Mouse (Mus musculus) left cerebral cortex, adult 2 months (tissue): ENCODE data around the gene Opn5. TPM values are rescaled to one million over a fixed set of nuclear protein-coding genes. Genes with fewer than 3 reads are reported as not detected.

Experiments used
- DNase-seq, 2 experiments: peaks; one replicate each; pipeline ENCODE4 v3.0.0; 2021 to 2022; ENCODE audit warnings: low spot score in 2 of 2, mixed read lengths in 1 of 2; ENCODE audit errors: extremely low spot score in 1 of 2
- H3K27ac ChIP-seq: fragments of 200-600 bp; 2 replicates; pipeline ENCODE4 v1.8.1; 2022
- H3K4me3 ChIP-seq: fragments of 200-600 bp; 2 replicates; pipeline ENCODE4 v1.8.1; 2022
- CTCF ChIP-seq: fragments of 200-600 bp; IDR thresholded peaks from 2 replicates; pipeline ENCODE4 v1.8.1; 2022; ENCODE audit warnings: antibody characterized with exemption, mild to moderate bottlenecking, moderate library complexity
- intact Hi-C: fragments of 180-260 bp; cut with DNase I; formaldehyde crosslinking; loops from one replicate; pipeline ENCODE4 v1.15.1; 2025
- long read RNA-seq, 2 experiments: library from polyadenylated mRNA; stranded (forward); transcript quantifications; one replicate each; pipeline ENCODE4 v2.0.0; 2021; ENCODE audit warnings: borderline mapping rate in 2 of 2
- total RNA-seq, 2 experiments: library from RNA; stranded (reverse); gene quantifications; 2 replicates each; pipeline ENCODE4 v1.2.3; 2021

Opn5 gene
- total RNA-seq, result not detected
- long read RNA-seq, experiment 1, result 0 reads
- long read RNA-seq, experiment 2, result 0 reads

DNA sequence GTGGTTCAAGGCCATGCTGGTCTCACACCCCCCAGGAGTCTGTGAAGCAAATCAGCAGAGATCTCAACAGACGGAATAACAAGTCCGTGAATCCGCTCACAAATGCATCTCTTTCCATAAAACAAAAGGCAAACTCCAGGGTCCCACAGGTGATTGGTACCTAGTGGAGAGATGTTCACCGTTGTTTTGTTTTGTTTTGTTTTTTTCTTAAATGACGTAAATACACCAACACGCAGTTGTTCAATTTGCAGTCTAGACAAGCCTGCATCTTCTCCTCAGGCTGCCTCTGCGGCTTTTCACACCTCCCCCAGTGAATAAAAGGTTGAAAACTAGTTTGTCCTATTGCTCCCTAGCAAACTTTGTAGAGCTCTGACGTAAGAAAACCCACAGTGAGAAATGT is at the start of gene Opn5:
Opn5 (minus strand) TSS at position 101 of the 400 bp plus-strand sequence.
- no peak within 1 kb of the TSS for H3K4me3 ChIP-seq
- H3K27ac ChIP-seq, result no peak within 1 kb of the TSS
- no peak for TF ChIP-seq CTCF
- DNase-seq, result no peak
- intact Hi-C loops, result loop anchor here (5.0 kb wide), 1 partner anchor 494 kb away; no protein-coding TSS in a partner anchor

DNA sequence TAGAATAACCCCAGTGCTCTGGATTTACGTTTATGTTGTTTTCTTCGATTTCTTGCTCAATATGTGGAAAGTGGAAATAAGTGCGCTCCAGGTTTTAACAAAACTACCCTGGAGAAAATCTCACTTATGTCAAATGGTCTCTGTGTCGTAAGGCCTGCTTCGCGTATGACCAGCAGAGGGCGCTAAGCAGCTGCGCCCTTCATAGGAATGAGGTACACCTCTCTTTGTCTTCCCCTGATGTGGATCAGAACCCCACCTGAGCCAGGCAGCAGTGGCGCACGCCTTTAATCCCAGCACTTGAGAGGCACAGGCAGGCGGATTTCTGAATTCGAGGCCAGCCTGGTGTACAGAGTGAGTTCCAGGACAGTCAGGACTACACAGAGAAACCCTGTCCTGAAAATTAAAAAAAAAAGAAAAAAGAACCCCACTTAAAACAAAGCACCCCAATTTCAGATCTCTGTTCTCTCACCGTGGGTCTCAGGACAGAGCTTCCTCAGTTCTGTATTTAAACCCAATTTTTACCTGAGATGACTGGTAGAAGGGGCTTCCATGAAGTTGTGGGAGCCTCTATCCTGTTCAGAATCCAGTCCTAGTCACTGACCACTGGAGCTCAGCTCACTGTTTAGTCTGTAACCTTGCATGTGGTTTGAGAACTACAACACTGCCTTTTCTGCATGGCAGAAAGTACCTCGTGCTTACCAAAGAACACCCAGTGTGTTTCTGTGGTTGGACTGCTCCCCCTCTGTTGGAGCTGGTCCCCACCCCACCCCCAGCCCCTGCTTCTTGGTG is 47.6 kb upstream of the Opn5 start:
- no peak overlapping the region for H3K27ac ChIP-seq
- intact Hi-C loops, result loop anchor here (1.0 kb wide), 1 partner anchor 121 kb away; no protein-coding TSS in a partner anchor

DNA sequence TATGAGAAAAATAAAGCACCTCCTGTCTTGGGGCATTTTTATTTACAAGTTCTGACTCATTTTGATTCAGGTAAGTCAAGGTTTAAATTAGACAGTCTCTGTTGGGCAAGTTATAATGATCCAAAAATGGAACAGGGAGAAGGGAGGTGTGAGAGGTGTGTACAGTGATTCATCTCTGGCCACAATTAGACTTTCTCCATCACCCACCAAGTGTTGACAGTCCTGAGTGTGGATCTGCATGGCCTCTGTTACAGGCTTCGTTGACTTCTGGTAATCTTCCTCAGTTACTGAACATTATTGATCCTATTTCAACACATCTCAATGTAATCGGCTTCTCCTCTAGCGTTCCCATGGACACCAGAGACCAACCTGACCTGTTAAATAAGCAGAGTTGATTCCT is 32.2 kb upstream of the Opn5 start:
- Histone ChIP-seq H3K27ac (no peak overlapping the region), H3K4me3 (no peak overlapping the region)
- TF ChIP-seq CTCF, result no peak
- intact Hi-C loops, result no loop called here
- DNase-seq, result no peak

More for the DNA sequence above, 47.6 kb upstream of the Opn5 start:
- no peak overlapping the region for H3K4me3 ChIP-seq
- peak in 1 of 2 experiments; percentile 35 for DNase-seq
- TF ChIP-seq CTCF, result peak; percentile 77

DNA sequence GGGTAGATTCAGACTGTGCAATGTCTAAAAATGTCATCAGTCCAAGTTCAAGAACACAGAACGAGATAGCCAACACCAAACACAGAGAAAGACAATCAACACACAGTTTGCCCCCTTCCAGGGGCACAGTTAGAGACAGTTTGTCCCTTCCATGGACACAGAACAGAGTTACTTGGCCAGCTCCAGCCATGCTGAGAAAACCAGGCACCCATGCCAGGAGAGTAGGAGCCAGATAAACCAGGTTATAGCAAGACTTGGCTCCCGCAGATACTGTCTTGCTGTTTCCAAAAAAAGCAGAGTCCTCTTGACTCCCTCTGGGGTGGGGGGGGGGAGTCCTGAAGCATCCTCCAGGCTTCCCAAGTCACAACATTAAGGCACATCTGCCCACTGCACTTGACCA is 19.0 kb upstream of the Opn5 start:
- no peak overlapping the region for H3K27ac ChIP-seq
- intact Hi-C loops, result no loop called here
- no peak for TF ChIP-seq CTCF
- no peak overlapping the region for H3K4me3 ChIP-seq
- DNase-seq, result no peak

DNA sequence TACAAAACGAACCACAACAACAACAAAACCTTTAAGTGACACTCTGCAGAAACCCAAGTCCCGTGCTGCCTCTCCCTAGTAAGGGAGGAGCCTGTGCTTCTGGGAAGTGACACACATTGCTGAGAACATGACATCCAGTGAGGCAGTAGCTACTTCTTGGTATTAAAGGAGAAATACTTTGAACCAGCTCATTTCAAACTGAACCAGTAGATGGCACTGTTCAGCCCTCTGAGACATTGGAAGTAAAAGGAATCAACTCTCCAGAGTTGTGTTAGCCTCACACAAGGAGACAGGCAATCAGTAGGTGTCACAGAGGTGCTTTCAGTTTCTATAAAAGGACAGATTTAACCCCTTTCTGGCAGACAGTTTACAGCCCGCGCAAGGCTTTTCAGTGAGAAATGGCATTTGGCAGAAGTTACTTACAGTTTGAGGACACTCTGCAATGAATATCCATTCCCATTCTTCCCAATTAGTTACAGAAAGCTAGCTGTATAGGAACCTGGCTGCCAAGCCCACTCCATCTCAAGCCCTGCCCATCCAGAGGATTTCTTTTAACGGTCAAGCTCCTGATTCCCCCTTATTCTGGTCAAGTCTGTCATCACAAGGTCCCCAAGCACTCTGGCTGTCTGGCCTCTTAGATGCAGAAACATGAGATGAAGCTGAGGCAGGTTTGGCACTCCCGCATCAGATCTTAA is 2.0 kb upstream of the Opn5 start:
- intact Hi-C loops, result loop anchor here (1.0 to 5.0 kb wide), 3 partner anchors 169 to 496 kb away; no protein-coding TSS in a partner anchor
- Histone ChIP-seq H3K4me3 (no peak overlapping the region), H3K27ac (no peak overlapping the region)
- peak; percentile 49 to 54 for DNase-seq
- peak; percentile 87 for TF ChIP-seq CTCF

DNA sequence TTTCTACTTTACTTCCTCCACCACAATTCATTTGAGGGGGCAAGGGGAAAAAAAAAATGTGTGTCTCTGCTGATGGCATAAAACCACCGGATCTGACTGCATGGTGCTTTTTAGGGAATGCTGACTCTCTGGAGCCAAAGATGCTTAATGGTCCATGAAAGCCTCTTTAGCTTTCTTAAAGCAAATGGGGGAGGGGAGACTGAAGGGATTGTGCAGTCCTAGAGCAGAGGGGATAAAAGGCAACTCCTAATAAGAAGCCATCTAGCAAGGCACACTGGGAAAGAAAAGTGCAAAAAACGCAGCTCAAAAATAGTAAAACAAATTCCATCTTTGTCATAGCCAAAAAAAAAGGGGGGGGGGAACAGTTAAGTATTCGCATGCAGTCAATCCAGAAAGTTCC is 2.9 kb downstream of the Opn5 start:
- intact Hi-C loops, result loop anchor here (10.0 kb wide), 1 partner anchor 1633 kb away; no protein-coding TSS in a partner anchor
- Histone ChIP-seq H3K4me3 (no peak overlapping the region), H3K27ac (no peak overlapping the region)
- no peak for TF ChIP-seq CTCF
- no peak for DNase-seq

DNA sequence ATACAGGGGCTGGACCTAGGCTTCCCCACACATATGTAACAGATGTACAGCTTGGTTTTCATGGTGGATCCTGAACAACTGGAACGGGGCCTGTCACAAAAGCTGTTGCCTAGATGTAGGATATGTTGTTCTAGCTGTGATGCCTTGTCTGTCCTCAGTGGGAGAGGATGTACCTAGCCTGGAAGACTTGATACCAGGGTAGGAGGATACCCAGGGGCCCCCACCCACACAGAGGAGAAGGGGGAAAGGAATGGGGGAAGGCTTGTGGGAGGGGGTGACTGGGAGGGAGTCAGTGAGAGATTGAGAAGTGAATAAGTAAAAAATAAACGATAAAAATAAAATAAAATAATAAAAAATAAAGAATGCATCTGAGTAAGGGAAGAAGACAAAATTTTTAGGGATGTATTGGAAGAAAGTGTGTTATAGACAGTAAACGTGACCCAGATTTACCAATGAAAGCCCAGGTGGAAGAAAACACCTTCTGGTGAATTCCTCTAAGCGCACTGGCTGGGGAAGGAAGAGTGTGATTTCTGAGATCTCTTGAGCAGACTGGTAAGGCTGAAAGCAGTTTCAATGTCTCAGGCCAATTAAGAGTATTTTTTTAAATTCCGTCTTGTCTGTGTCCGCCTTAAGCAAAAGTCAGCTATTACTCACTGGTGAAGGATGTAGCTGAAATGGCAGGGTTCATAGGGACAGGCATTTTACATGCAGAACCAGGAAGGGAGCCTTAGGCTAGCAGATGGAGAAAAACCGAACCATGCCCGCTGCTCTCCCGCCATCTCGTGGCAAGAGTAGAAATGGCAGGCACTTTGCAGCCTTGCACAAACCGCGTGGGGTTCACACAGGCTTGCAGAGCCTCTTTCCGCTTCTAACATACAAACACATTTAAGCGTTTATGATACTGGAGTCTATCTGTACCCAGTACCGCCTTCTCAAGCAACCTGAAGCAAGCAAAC is 8.1 kb downstream of the Opn5 start:
- H3K27ac ChIP-seq, result no peak overlapping the region
- peak; percentile 95 for TF ChIP-seq CTCF
- intact Hi-C loops, result loop anchor here (2.0 to 10.0 kb wide), 3 partner anchors 286 to 1628 kb away; partner anchors contain the start of gene Ptchd4

DNA sequence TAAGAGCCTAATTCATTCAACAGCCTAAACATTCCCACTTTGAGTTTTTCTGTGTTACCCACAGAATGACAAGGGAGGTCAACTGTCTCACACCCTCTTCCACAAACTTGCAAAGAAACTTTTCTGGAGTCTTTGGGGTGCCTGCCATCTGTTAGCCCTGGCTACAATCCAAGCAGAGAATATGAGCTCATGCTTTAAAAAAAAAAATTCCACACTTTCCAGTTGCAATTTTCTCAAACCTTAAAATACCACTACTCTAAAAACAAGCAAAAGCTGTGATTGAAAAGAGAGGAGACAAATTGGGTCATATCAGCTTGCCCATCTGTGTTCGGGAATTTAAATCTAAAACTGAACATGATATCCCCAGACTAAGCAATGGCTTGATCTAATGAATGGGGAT is 24.7 kb downstream of the Opn5 start:
- intact Hi-C loops, result loop anchor here (10.0 kb wide), 1 partner anchor 122 kb away; no protein-coding TSS in a partner anchor
- no peak for TF ChIP-seq CTCF
- H3K4me3 ChIP-seq, result no peak overlapping the region
- H3K27ac ChIP-seq, result no peak overlapping the region
- no peak for DNase-seq

More for the DNA sequence above, 8.1 kb downstream of the Opn5 start:
- H3K4me3 ChIP-seq, result no peak overlapping the region
- DNase-seq, result peak; percentile 83 to 92

DNA sequence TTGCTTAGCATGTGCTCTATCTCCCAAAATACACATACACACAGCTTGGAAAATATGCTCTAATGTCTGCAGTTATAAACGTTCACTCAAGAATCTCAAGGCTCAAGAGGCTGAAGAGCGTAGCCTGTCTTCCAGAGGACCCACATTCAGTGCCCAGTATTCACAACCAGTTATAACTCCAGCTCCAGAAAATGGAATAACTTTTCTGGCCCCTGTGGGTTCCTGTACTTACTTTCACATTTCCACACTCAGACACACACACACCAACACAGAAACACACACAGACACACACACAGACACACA is 28.2 kb downstream of the Opn5 start:
- Histone ChIP-seq H3K4me3 (no peak overlapping the region), H3K27ac (no peak overlapping the region)
- no peak for DNase-seq
- intact Hi-C loops, result loop anchor here (10.0 kb wide), 1 partner anchor 118 kb away; no protein-coding TSS in a partner anchor
- no peak for TF ChIP-seq CTCF

DNA sequence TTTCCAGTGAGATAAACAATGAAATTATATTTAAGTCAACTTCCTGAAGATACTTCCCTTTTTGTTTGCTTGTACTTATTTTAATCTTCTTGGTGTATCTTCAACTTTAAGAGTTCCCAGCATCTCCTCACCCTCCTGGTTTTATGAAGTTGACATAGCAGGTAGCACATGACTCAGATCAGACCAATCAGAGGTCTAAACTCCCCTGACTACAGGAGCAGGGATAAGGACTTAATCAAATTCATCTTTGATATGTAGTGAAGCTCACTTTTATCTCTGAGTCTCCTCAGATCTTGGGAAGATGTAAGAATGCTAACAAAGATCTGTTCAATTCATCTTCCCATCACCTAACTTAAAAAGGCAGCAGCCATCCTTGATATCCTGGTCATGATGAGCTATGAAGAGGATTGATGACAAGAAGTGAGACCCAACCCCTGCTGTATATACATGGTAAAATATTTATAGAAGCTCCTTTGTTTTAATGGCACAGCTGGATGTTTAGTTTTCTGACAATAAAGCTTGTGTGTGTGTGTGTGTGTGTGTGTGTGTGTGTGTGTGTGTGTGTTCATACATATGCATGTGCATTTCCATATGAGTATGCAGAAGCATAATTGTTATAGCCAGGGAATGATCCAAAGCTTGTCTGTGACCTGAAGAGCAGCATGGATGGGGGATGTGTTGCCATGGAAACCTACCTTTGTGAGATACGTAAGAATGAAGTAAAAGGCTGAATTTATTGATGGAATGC is 28.7 kb downstream of the Opn5 start:
- Histone ChIP-seq H3K4me3 (no peak overlapping the region), H3K27ac (no peak overlapping the region)
- intact Hi-C loops, result loop anchor here (10.0 kb wide), 1 partner anchor 118 kb away; no protein-coding TSS in a partner anchor
- no peak for DNase-seq
- no peak for TF ChIP-seq CTCF
